Mouse (Mus musculus): Measurements from ENCODE around the gene Ahsa2.
A peak's percentile ranks its signal among the peaks of the same experiment; 100 is the strongest.
"Not testable (repeated sequence)": the region's sequence is repeated elsewhere in the genome, so short reads cannot be mapped to it uniquely, and the experiment has no call there.

Gene Ahsa2

DNA sequence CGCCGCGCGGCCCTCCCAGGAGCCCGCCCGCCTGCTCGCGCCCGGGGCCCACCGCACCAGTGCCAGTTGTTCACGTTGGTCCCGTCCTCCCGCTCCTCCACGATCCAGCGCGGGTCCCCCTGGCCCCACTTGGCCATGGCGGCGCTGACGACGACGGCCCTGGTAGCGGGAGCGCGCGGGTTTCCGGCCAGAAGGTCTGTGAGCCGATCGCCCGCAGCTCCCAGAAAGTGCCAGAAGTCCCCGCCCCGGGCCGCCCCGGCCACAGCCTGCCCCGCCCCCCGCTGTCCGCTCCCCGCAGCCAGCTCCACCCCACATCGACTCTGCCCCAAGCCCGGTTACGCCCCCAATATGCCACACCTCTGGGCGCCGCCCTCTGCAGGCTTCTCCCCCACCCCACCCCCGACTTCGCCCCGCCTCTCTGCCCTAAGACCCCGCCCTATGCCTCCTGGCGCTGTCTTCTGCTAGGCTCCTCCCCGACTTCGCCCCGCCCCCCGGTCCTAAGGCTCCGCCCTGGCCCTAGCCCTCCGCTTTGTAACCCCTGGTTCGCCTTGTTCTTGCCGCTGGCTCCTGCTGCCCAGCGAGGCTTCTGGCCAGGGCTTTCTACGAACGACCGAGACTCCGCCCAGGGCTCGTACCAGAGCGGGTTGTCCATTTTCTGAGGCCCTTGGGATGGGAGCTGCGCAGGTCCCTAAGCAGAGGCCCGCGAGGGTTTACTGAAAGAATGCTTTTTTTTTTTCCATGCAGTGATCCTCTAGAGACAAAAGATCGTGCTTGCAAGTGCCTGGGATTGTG lies at the start of gene Ahsa2:
Gene Ahsa2 (minus strand): TSS at position 313 of the 792 bp plus-strand sequence.
- DNase-seq (ENCODE audit: low read depth) = peak; percentile 98

DNA sequence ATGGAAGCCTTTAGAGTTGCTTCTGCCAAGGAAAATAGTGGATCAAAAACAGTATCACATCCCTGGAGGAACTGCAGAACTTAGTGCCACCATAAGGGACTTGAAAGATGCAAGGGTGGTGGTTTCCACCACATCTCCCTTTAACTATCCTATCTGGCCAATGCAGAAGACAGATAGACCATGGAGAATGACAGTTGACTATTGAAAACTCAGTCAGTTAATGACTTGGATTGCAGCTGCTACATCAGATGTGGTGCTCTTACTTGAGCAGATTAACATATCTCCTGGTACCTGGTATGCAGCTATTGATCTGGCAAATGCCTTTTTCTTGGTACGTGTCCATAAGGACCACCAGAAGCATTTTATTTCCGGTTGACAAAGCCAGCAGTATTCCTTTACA lies 39.6 kb upstream of the Ahsa2 start:
- DNase-seq (ENCODE audit: low read depth) = no peak

DNA sequence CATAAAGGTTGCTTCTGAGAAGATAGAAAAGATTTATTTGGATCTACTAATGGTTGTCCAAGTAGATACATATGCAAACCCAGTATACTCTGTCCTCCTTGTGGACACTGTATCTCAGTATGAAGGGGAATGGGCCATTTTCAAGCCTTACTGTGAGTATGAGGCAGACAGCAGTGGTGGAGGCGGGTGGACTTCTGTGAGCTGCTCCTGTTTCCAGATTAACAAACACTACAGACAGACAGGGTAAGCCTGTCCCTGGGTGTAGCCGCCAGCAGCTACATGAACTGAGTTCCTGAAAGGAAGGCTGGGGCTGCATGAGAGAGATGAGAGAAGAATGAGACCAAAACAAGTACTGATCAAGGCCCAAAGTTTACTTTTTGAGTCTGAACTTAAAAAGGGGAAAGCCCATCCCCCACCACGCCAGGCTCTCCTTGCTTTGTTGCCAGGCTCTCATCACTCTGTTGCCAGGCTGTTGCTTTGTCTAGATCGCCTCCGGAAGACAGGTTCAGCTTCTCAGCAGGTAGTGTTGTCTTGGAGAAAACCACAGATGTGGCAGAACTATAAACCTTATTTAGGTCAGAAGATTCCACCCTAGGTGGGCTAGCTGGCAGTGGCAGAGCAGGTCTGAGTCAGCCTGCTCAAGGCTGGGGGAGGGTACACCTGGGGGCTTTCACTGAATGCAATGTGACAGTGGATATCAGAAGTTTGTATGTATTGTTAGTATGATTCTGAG lies 22.8 kb upstream of the Ahsa2 start, which contains the start of gene 1700093K21Rik:
Gene 1700093K21Rik (minus strand): TSS at position 683 of the 733 bp plus-strand sequence.
- no peak for DNase-seq (ENCODE audit: low read depth)

DNA sequence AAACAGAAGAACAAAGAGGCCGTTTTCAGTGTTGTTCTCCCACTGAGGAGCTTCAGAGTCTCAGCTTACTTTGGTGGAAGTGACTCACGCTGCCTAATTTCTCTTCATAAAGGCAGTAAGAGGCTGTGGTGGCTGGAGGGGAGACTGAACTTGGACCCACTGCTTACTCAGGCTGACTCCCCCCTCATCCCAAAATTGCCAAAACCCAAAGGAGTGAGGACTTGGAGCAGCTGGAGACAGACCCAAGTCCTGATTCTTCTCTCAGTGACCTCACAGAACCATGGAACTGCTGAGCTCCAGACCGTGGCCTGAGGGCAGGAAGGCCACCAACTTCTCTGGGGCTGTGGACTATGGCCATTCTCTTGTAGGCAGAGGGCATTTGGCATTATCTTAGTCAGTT lies 21.2 kb upstream of the Ahsa2 start:
- no peak for DNase-seq (ENCODE audit: low read depth)

DNA sequence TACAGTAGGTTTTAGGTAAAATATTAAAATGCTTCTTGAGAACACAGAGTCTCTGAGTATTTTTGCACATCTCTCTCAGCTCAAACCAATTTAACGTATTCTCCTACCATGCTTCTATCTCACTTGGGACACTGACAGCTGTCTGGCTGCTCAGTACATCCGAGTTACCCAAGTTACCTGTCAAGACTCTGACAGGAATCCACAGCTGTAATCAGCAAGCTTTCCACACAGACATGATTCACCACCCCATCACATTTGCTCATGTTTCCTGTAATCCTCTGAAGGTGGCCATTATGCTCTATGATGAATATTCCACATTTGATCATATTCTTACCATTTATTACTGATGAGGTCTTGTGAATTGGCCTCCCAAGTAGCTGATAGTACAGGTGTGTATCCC lies 17.5 kb upstream of the Ahsa2 start:
- DNase-seq (ENCODE audit: low read depth) = no peak

DNA sequence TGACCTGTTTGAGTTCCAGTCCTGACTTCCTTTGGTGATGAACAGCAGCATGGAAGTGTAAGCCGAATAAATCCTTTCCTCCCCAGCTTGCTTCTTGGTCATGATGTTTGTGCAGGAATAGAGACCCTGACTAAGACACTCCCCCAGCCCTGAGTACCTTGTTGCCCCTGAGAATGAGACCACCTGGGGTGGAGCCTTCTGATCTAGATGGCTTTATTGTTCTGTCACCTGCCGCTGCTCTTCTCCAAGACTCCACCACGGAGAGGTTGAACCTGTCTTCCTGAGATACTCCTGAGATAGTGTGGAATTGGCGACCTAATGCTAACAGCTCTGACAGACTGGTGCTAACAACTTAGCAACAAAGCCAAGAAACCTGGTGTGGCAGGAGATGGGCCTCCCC lies 17.0 kb upstream of the Ahsa2 start:
- DNase-seq (ENCODE audit: low read depth) = not testable (repeated sequence)

DNA sequence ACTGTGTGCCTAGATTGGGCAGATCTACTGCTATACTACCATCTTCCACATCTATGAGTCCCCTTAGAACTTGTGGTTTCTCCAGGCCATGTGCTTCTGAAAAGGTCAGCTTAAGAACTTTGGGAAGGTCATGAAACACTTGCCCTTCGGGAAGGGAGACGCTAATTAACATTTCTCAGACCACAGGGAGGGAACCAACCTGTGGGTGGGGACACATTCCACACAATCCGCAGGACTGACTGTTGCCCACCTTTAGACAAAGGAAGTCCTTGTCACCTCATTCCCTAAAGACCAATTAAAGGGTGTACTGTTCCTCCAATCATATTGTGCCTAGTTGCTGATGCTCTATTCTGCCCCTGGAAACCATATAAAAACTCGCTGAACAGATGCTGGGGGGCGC lies 7.0 kb upstream of the Ahsa2 start:
- DNase-seq (ENCODE audit: low read depth) = not testable (repeated sequence)

DNA sequence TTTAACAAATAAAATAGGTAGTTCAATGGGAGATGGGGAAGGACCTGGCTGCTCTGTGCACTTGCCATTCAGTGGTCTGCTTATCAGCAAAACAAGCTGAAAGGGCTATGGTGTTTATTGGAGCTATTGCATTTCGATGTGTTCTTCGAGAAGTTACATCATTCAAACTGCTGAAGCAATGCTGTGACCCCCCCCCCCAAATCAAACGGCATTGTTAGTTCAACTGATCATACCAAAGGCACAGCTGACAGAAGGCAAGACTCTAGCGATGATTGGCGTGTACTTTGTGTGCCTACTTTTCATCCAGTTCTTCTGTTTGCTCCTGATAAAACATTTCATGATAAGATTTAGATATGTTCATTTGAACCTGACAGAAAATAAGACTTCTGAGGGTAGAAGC lies 779 bp upstream of the Ahsa2 start:
- no peak for DNase-seq (ENCODE audit: low read depth)

DNA sequence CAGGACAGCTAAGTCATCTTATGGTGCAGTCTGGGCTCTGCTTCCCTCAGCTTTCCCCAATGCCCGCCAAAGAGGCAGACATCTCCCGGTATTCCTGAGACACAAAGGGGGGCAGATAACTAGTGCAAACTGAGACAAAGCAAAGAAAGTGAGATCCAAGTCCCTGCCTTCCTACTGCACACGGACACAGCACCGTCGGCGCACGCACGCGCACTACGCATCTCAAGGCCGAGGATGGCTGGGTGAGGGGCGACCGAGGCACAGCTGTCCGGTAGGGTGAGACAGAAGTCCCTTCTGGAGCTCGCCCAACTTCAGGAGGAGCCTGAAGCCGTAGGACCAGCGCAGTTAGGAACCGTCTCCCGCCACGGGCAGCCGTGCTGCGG lies 504 bp downstream of the Ahsa2 start:
- peak; percentile 75 for DNase-seq (ENCODE audit: low read depth)

DNA sequence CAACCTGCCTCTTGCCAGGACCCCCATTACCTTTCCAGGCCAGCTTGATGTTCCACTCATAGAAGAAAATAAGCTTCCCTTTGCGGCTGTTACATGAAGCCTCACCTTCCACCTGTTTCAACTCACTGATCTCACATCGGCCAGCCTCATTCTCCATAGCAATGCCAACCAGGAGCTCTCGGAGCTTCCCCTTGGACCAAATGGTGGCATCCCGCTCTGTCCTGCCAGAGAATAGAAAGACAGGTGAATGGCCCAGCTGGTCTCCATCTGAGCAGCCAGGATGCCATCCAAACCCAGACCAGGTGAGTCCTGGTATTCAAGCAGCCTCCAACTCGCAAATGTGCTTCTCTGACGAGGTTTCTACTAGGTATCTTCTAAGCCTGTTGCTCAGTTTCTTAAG lies 1.2 kb downstream of the Ahsa2 start:
- no peak for DNase-seq (ENCODE audit: low read depth)

DNA sequence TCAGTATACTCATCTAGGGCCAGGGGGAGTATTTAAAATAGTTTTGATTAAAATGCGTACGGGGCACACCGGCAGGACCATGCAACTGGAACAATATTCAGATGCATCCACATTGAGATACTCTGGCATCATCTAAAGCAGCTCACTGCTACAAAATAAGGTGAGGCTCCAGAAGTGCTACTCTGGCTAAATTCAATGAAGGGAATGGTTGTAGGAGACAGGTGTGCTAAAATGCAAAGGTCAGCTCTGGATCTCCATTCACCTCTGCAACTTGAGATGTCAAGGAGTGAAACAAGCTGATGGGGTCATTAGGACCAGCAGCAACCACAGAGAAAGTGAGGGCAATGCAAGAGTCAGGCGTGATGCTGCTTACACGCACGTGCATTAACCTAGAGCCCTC lies 2.6 kb downstream of the Ahsa2 start:
- DNase-seq (ENCODE audit: low read depth) = no peak

DNA sequence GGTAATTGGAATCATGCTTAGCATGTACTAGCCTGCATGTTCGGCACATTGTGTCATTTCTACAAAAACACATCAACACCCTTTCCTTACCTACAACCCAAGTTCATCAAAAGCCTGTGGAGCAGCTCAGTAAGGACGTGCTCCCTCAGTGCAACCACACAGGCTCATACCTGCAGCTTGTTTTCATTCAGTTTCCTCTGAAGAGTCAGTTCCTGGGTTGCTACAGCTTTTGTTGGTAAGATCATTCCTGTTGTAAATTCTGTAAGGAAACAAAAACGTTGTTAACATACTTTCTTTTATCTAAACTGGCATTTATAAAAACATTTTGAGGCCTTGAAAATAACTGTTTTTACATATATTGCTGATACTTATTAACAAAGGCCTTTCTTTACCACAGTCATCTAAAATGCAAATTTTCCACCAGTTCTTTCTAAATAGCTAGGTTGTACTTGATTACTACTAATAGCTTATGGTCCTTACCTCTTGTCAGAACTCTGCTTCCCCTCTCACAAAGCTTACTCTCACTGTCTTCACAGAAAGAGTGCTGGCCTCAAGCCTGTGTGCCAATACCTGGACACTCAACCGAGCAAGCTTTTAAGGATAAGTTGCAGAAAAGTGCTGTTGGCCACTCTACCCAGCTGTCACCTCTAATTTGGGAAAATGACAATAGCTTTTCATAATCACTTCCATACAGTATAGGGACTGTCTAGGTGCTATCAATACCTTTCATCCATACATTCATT lies 5.6 kb downstream of the Ahsa2 start:
- no peak for DNase-seq (ENCODE audit: low read depth)

DNA sequence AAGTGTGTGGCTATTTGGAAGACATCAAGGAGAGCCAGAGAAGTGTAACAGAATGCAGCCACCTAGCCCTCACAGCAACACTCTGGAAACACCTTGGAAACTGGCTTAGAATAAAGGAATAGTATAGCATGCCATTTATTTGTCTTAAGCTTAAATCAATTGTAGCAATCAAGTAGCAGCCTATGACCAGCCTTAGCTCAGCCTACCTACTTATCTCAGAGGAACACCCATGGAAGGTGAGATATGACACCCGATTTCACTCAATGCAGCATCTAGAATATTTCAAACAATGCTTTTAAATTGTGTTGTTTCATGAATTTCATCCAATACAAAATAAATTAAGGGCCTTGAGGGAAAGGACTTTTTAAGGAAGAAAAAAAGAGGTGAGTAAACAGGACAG lies 7.9 kb downstream of the Ahsa2 start:
- DNase-seq (ENCODE audit: low read depth) = no peak

DNA sequence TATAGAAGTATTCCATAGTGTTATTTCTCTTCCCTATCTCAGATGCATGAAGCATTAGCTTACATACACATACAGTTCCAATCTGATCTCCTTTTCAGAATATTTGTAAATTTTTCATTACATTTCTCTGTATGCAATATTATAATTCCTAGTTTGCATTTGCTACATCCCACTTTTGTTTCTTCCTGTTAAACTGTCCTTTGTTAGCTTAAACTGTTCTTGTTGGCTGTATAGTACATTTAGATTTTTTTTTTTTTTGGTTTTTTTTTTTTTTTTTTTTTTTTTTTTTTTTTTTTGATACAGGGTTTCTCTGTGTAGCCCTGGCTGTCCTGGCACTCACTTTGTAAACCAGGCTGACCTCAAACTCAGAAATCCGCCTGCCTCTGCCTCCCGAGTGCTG lies 32.0 kb downstream of the Ahsa2 start:
- not testable (repeated sequence) for DNase-seq (ENCODE audit: low read depth)
